Mouse (Mus musculus) layer of hippocampus, adult 11-12 months (tissue): ENCODE data around the gene Epb41l5.
A peak's percentile ranks its signal among the peaks of the same experiment; 100 is the strongest.

ENCODE experiments used
- DNase-seq: peaks from one replicate; pipeline ENCODE4 v3.0.0; 2022; ENCODE audit warnings: low spot score

Epb41l5 gene

DNA sequence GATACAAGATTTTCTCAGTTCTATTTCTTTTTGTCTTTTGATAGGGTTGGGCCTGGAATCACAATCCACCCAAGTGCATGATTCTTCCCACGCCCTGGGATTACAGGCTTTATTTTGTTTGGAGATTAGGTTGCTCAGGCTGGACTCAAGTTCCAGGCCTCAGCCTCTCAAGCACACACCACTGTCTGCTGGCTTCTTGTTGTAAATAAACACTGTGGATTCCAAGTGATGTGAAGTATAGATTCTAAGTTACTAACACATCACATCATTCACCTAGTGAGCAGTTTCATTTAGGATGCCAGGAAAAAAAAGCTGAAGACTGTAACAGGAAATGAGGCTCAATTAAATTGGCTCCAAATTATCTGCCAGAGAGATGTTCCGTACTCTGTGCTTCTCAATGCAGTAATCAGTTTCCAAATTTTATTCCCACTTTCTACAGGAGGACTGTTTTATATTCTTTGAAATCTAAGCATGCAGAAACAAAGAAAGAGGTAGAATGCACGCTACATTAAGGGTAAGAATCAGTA is 51.8 kb downstream of the Epb41l5 start:
- no peak for DNase-seq

DNA sequence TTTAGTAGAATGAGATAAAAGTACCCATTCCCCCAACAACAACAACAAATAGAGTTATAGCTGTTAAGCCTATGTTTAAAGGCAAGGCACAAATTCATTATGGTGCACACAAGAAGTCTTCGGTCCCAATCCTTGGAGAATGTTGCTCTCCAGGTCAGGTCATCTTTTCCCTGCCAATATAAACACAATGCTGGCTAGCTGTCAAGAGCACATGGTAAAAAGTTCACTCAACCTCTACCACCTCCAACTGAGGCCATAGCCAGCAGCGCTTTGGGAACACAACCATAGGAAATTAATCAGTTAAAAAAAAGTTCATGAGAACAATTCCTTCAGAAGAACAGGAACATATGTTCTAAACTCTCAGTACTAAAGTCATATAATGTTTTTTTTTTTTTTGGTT is 58.8 kb downstream of the Epb41l5 start:
- DNase-seq = no peak

DNA sequence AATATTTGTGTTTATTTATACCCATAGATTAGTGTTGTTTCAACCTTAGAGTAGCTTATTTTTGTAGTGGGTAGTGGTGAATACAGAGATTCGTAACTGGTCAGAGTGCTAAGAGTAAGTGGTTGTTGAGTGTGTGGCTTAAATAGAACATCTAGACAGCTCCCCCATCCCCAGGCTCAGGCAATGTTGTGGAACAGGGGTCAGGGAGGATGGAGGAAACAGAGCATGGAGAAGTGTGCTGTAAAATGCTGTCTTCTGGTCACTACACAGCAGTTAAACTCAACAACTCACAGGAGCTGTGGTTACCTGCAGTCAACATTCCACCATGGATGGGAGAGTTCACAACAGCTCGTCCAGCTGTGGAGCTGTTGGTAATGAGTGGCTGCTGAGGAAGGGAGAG is 63.8 kb downstream of the Epb41l5 start:
- DNase-seq = no peak

- DNase-seq = no peak
Observed at GRCm38 (mm10) chr1:119570134-119570533, 78.7 kb downstream of the Epb41l5 start.

DNA sequence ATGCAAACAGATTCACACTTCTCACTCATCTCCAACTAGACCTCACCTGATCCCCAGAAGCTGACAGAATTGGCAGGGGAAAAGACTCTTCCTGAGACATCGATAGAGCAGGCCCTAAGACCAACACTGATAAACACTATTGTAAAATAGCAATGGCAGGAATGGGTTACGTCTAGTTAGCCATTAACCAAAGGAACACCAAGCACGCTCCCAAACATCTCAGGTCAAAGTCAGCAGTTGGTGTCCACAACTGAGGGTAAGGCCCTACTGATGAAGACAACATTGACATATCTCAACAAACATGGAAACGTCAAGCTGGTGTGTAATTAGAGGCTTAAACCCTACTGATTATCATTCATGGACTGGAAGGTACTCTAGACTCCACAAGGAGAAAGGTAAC is 83.3 kb downstream of the Epb41l5 start:
- no peak for DNase-seq

- no peak for DNase-seq
Observed at GRCm38 (mm10) chr1:119557641-119558395, 91.0 kb downstream of the Epb41l5 start.

DNA sequence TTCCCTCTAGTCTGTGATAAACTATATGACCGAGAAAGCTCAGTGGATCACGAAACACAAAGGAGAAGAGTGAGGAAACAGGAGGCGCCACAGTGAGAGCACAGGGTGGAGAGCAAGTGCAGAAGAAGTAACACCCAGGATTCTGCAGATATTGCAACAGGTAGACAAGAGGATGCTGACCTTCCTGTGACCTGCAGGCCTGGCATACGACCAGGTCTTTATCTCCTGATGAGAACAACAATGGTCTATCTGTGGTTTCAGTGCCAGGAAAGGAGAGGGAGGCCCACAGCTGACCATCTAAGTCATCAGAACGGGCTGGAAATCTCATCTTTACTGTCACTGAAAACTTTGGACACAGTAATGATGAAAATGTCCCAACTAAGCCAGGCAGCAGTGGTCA is 93.1 kb downstream of the Epb41l5 start:
- no peak for DNase-seq

DNA sequence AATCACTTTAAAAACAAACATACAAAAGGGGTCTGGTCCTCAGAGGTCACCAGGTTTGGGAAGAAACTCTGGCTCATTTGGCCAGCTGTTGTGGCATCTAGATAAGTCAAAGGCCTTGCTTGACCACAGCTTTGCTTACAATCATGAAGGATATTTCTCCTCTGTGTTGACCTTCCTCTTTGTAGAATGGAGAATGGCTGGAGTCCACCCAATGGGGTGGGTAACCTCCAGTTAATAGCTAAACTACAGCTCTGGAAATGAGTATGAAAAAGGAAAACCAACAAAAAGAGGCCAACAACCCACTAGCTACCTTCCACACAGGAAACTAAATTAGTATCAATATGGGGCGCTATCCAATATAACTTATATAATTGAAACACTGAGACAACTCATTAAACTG is 97.1 kb downstream of the Epb41l5 start:
- DNase-seq = no peak

- DNase-seq = no peak
Observed at GRCm38 (mm10) chr1:119550064-119550463, 98.7 kb downstream of the Epb41l5 start.

DNA sequence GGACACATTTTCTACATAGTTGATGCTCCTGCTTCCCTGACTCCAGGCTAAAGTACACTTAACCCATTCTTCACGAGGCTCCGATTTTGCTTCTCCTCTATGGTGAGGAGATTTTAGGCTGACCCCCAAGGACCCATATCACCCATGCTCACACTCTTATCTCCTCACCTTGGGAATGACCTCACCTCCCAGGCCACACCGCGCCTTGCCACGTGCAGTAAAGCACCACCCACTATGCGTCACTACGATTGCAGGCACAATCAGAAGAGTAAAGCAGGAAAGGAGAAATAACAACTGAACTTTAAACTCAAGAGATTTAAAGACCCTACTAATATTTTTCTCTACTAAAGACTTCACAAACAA is 99.5 kb downstream of the Epb41l5 start:
- DNase-seq = no peak

- DNase-seq = peak; percentile 83
Observed at GRCm38 (mm10) chr1:119548668-119549326, 100.0 kb downstream of the Epb41l5 start.

DNA sequence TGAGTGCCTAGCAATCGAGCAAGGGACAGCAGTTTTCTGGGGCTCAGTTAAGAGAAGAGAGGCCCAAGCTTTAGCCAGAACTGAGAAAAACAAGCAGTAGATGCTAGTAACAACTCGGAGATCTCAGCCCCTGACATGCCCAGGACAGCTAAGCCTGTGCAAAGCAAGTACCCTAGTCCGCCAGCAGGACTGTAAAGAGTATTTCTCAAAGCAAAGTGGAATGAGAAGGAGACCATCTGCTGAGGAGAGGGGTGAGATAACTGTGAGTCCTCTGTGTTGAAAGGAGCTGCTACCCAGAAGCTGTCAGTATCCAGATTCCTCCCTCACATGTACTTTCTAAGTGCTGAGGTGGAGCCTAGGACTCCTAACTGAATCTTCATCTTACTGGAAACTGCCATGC is 102.3 kb downstream of the Epb41l5 start:
- no peak for DNase-seq

- DNase-seq = no peak
Observed at GRCm38 (mm10) chr1:119545671-119546070, 103.1 kb downstream of the Epb41l5 start.

- no peak for DNase-seq
Observed at GRCm38 (mm10) chr1:119545164-119545563, 103.6 kb downstream of the Epb41l5 start.

GRCm38 (mm10) chr1:119544611-119545155 is 104.1 kb downstream of the Epb41l5 start:
- no peak for DNase-seq

DNA sequence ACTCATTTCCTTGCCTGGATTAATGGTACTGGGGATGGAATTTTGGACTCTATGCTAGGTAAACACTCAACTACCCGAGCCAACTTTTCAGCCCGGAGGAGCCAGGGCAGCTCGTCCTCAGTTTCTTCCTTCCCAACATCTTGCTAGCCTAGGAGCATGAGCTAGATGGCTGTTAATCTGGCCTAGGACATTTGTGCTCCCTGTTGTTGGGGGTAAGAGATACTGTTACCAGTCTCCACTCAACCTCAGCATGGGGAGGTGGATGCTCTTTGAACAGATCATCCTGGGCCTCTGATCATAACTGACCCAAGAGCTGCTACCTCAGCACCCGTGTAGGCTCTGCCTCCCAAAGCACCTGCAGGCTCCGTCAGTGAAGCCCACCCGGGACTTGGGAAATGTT is 105.5 kb downstream of the Epb41l5 start:
- DNase-seq = no peak

GRCm38 (mm10) chr1:119541570-119541969 is 107.2 kb downstream of the Epb41l5 start:
- no peak for DNase-seq

DNA sequence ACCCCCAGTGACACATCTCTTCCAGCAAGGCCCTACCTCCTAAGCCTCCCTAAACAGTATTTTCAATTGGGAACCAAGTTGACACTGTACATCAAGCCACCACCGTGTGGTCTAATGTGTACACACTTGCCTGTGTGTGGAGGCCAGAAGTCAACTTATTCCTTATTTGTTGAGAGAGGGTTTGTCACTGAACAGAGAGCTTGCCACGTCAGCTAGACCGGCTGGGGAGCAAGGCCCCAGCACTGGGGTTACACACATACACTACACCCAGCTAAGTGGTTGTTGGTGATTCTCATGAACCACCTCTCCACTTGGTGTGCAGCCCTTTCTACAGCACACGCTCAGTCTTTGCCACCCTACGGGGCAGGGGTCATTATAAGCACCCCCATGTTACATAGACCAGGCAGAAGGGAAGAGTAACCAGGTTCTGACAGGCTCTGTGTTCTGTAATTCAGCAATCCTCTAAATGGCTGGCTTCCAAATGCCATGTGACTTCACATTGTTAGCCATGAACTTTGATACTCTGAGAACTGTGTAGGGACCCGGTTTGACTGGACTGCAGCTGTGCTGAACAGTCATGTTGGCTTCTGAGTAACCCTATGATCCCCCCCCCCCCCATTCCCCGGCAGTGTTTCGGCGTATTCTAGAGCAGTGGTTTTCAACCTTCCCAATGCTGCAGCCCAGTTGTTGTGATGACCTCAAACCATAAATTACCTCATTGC is 107.8 kb downstream of the Epb41l5 start:
- no peak for DNase-seq

- no peak for DNase-seq
Observed at GRCm38 (mm10) chr1:119539252-119539651, 109.5 kb downstream of the Epb41l5 start.

- no peak for DNase-seq
Observed at GRCm38 (mm10) chr1:119537651-119538050, 111.1 kb downstream of the Epb41l5 start.

- no peak for DNase-seq
Observed at GRCm38 (mm10) chr1:119536122-119536521, 112.7 kb downstream of the Epb41l5 start.

- no peak for DNase-seq
Observed at GRCm38 (mm10) chr1:119534341-119534740, 114.5 kb downstream of the Epb41l5 start.
